In the genomic region with DNA sequence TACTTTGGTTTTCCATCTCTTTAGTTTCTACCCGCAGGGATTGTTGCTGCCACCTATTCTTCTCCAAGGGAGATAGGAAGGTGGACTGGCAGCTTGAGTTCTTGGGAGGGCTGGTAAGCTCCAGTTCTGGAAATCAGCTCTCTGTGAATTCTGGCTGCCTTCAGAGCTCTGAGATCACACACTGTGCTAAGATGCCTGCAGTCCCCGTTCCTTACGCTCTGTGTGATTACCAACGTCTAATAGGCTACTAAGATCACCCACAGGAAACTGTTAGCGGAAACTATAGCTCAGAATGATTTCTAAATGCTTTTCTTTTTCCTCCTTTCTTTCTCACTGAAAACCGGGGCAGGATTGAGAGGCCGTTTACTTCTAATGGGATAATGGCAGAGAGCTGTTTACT, we compare ENCODE assay signal across 15 mouse cellular contexts.
DNase-seq lines count a peak whose midpoint lies in the region; ATAC-seq and TF ChIP-seq lines count a peak whose summit lies in the region.
"Had no signal": no experiment of that assay in that cellular context is flagged by ENCODE, and none has a peak within 500 bp of the region (broad histone marks: within the 10 kb centered on the region; RNA-seq: fewer than 3 reads in every experiment).

No protein-coding gene starts in this region.

- peak; percentile 67; the same call in 1 of the 2 replicates for ATAC-seq in frontal cortex, adult (ENCODE audit: low TSS enrichment)
- no peak for ATAC-seq in midbrain, embryonic 13.5 days
- ATAC-seq in forebrain, embryonic 14.5 days: peak; percentile 68; the same call in 1 of the 2 replicates
- no peak for ATAC-seq in midbrain, postnatal 0 days (ENCODE audit: low FRiP score)
- ATAC-seq: liver, postnatal 0 days had no signal

- H3K4me2 ChIP-seq in midbrain, embryonic 13.5 days (replicated peaks): 0 out of 2 replicates have a peak overlapping the region, but pooled peaks have one; percentile 15
- H3K4me2 ChIP-seq in forebrain, embryonic 14.5 days (ENCODE audit: low read length): peak overlapping the region; percentile 32
- no peak overlapping the region for H3K4me2 ChIP-seq in midbrain, postnatal 0 days (ENCODE audit: low read depth, low read length, poor library complexity, severe bottlenecking)
- H3K4me2 ChIP-seq: limb, embryonic 15.5 days had no signal

- no peak for DNase-seq in frontal cortex, postnatal 36 days (ENCODE audit: low spot score in 2 of 2)
- DNase-seq in midbrain, embryonic 10.5 days (ENCODE audit: low spot score): no peak
- DNase-seq in forebrain, embryonic 14.5 days (ENCODE audit: low spot score): peak; percentile 58
- peak; percentile 45 for DNase-seq in midbrain, postnatal 0 days (ENCODE audit: low spot score)
- DNase-seq in thymus, postnatal 36 days: no peak
- DNase-seq: adrenal gland, postnatal 36 days; gastrocnemius, postnatal 25 days; liver, postnatal 0 days; right cerebral cortex, postnatal 25 days had no signal

- TF ChIP-seq CTCF in midbrain, postnatal 0 days (IDR thresholded peaks at IDR 0.05): no peak

- H3K9me3 ChIP-seq in midbrain, embryonic 13.5 days: no peaks in the 10 kb centered on the region
- no peaks in the 10 kb centered on the region for H3K9me3 ChIP-seq in midbrain, embryonic 10.5 days (replicated peaks)
- H3K9me3 ChIP-seq in forebrain, embryonic 14.5 days (replicated peaks; ENCODE audit: control insufficient read depth, low read length): no peaks in the 10 kb centered on the region
- H3K9me3 ChIP-seq in midbrain, postnatal 0 days (ENCODE audit: low read length): no peaks in the 10 kb centered on the region
- H3K9me3 ChIP-seq: hindbrain, embryonic 10.5 days; limb, embryonic 15.5 days had no signal

- no peak overlapping the region for H3K4me3 ChIP-seq in midbrain, embryonic 13.5 days (replicated peaks)
- H3K4me3 ChIP-seq in midbrain, embryonic 10.5 days: no peak overlapping the region
- H3K4me3 ChIP-seq in forebrain, embryonic 14.5 days (ENCODE audit: low read depth, low read length): no peak overlapping the region
- no peak overlapping the region for H3K4me3 ChIP-seq in midbrain, postnatal 0 days (ENCODE audit: low read depth, low read length)
- H3K4me3 ChIP-seq: hindbrain, embryonic 10.5 days; limb, embryonic 15.5 days had no signal

- H3K9ac ChIP-seq in midbrain, embryonic 13.5 days (replicated peaks): no peak overlapping the region
- H3K9ac ChIP-seq in forebrain, embryonic 14.5 days (ENCODE audit: low read length): no peak overlapping the region; the same call in 1 of the 2 replicates
- no peak overlapping the region for H3K9ac ChIP-seq in midbrain, postnatal 0 days (replicated peaks; ENCODE audit: low read length, poor library complexity, severe bottlenecking)
- H3K9ac ChIP-seq: limb, embryonic 15.5 days; liver, postnatal 0 days had no signal

- H3K27me3 ChIP-seq in midbrain, embryonic 13.5 days: no peaks in the 10 kb centered on the region
- H3K27me3 ChIP-seq in midbrain, embryonic 10.5 days (ENCODE audit: low read depth, poor library complexity, severe bottlenecking): no peaks in the 10 kb centered on the region
- no peaks in the 10 kb centered on the region for H3K27me3 ChIP-seq in forebrain, embryonic 14.5 days (replicated peaks; ENCODE audit: control insufficient read depth, insufficient read depth, low read length)
- no peaks in the 10 kb centered on the region for H3K27me3 ChIP-seq in midbrain, postnatal 0 days (ENCODE audit: insufficient read depth, low read length)
- H3K27me3 ChIP-seq: limb, embryonic 15.5 days had no signal

- WGBS in midbrain, embryonic 13.5 days: 36% methylated on average over 7 of the region's 7 CpGs
- WGBS in midbrain, embryonic 10.5 days: 46% methylated on average over 7 of the region's 7 CpGs
- WGBS in forebrain, embryonic 14.5 days: 5% methylated on average over 7 of the region's 7 CpGs
- 27% methylated on average over 7 of the region's 7 CpGs for WGBS in midbrain, postnatal 0 days

- peaks cover 8% of the 10 kb centered on the region; the same call in 1 of the 2 replicates for H3K4me1 ChIP-seq in midbrain, embryonic 13.5 days (replicated peaks)
- H3K4me1 ChIP-seq in midbrain, embryonic 10.5 days: peaks cover 4% of the 10 kb centered on the region; the same call in 1 of the 2 replicates
- peaks cover 4% of the 10 kb centered on the region; the same call in 1 of the 2 replicates for H3K4me1 ChIP-seq in forebrain, embryonic 14.5 days (ENCODE audit: control insufficient read depth, insufficient read depth, low read length)
- no peaks in the 10 kb centered on the region for H3K4me1 ChIP-seq in midbrain, postnatal 0 days (ENCODE audit: insufficient read depth, low read length)
- H3K4me1 ChIP-seq: hindbrain, embryonic 10.5 days; limb, embryonic 15.5 days had no signal

- H3K27ac ChIP-seq in midbrain, embryonic 13.5 days: peak overlapping the region; percentile 35; the same call in 1 of the 2 replicates
- H3K27ac ChIP-seq in midbrain, embryonic 10.5 days (replicated peaks): no peak overlapping the region
- no peak overlapping the region for H3K27ac ChIP-seq in forebrain, embryonic 14.5 days (ENCODE audit: low read depth, low read length)
- H3K27ac ChIP-seq in midbrain, postnatal 0 days (ENCODE audit: low read depth, low read length): no peak overlapping the region; the same call in 1 of the 2 replicates
- H3K27ac ChIP-seq: hindbrain, embryonic 10.5 days; limb, embryonic 15.5 days; stomach, postnatal 0 days had no signal

- H3K36me3 ChIP-seq in midbrain, embryonic 13.5 days: no peaks in the 10 kb centered on the region
- no peaks in the 10 kb centered on the region for H3K36me3 ChIP-seq in midbrain, embryonic 10.5 days
- no peaks in the 10 kb centered on the region for H3K36me3 ChIP-seq in forebrain, embryonic 14.5 days (ENCODE audit: control insufficient read depth, insufficient read depth, low read length)
- H3K36me3 ChIP-seq in midbrain, postnatal 0 days (ENCODE audit: insufficient read depth, low read length): no peaks in the 10 kb centered on the region
- H3K36me3 ChIP-seq: G1E; hindbrain, embryonic 10.5 days; limb, embryonic 15.5 days had no signal

Comparison
In these comparisons a context has a peak if more than half of its experiments do, and no peak if none do; other contexts are left out.
1. DNase-seq: peak in forebrain, embryonic 14.5 days (single experiment) and midbrain, postnatal 0 days (single experiment); none in frontal cortex, postnatal 36 days (0 of 2), midbrain, embryonic 10.5 days (single experiment) and thymus, postnatal 36 days (0 of 2).
2. ATAC-seq: peak in frontal cortex, adult (single experiment) and forebrain, embryonic 14.5 days (single experiment); none in midbrain, embryonic 13.5 days (single experiment) and midbrain, postnatal 0 days (single experiment).